Mouse (Mus musculus) kidney, postnatal 14 days (tissue): ENCODE measurements at regions not wholly inside any gene's neighbourhood (a gene's known extent, or its start where the extent isn't known, plus 50 kb on each side); places are given as distances from the start of the nearest gene placed in this dataset.

Experiments used
- DNase-seq: peaks from one replicate; pipeline ENCODE4 v3.0.0; 2022; ENCODE audit warnings: mixed read lengths

- DNase-seq = no peak
Observed at GRCm38 (mm10) chr6:104040450-104040849, 452.1 kb upstream of the Cntn6 start.

GRCm38 (mm10) chr6:104055996-104056395 lies 436.6 kb upstream of the Cntn6 start:
- DNase-seq = no peak

- no peak for DNase-seq
Observed at GRCm38 (mm10) chr6:104061692-104062263, 430.8 kb upstream of the Cntn6 start.

- no peak for DNase-seq
Observed at GRCm38 (mm10) chr6:104080581-104080980, 412.0 kb upstream of the Cntn6 start.

DNA sequence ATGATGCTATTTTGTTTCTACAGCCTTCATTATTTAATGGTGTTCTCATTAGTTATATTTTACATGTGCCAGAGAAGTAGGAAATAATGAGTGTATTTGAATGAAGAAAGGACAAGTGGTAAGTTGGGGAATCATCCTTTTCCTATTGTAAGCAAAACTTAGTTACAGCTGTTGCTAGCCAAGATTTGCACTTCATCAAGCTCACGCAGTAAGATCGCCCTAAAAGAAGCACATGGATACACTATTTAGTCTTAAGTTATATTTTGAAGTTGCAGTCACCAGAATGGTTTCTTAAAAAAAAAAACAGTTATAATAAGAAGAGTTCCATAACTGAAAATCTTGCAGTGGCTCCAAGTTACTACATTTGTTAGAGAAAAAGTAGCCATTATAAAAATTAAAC lies 410.3 kb upstream of the Cntn6 start:
- DNase-seq = no peak

DNA sequence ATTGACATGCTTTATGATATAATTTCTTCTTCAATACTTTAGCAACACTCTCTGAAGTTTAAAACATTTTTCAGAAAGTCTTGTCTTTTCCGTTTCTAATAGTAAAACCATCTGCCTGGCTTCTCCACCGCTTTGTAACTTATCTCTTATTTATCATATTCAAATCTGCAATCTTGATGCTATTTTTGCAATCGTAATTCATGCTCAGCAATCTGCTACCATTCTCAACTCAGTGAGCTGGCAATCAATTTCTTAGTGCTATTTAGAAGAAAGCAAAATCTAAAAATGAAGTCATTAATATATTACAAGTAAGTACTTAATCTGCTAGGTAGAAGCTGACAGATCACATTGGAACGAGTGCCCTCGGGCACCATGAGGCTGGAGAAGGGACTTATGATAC lies 384.2 kb upstream of the Cntn6 start:
- DNase-seq = no peak
